Mouse (Mus musculus) G1E (cell line): Measurements from ENCODE around the gene Cnot2.

Experiments used
- CTCF ChIP-seq: IDR thresholded peaks from 2 replicates; pipeline ENCODE4 v1.5.1; 2012; ENCODE audit warnings: low read depth, low read length, inconsistent platforms, mixed read lengths
- GATA1 ChIP-seq: IDR thresholded peaks from 2 replicates; pipeline ENCODE4 v1.6.1; 2012; ENCODE audit warnings: borderline replicate concordance, low read length, inconsistent platforms, mixed read lengths
- POLR2AphosphoS5 ChIP-seq: IDR thresholded peaks from 2 replicates; pipeline ENCODE4 v1.6.1; 2012; ENCODE audit warnings: low read depth, low read length, inconsistent platforms; ENCODE audit not compliant: insufficient replicate concordance
- TAL1 ChIP-seq: conservative IDR thresholded peaks from 2 replicates; pipeline ENCODE4 v1.6.1; 2012; ENCODE audit warnings: low read depth, low read length, inconsistent platforms, mixed read lengths

DNA sequence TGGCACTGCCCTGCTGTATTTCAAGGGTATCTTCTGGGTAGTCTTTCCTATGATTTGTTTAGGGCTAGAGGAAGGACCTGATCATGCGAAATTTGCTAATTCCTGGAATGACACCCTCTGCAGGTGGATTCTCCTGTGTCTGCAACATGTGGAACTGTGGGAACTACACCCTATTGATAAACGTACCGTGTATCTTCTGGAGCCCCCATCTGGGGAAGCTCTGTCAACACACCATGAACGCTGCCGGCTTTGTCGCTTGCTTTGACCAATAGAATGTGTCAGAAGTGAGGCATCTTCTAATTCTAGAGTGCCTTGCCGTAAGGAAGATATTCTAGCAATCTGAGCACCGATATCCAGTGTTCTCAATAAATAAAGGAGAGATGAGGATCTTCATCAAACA, 136.5 kb downstream of the Cnot2 start:
- TF ChIP-seq POLR2AphosphoS5 (no peak), CTCF (no peak), GATA1 (no peak), TAL1 (no peak)
